Mouse (Mus musculus) cerebellum, postnatal 25 days (tissue): Measurements from ENCODE around the gene Arg2.

Experiments used
- DNase-seq, 2 experiments: peaks; one replicate each; pipeline ENCODE4 v3.0.0; 2021; ENCODE audit warnings: mixed read lengths in 2 of 2

The Arg2 gene

GRCm38 (mm10) chr12:79130299-79131177 is at the start of gene Arg2:
Gene Arg2 (plus strand): TSS chr12:79130777.
- DNase-seq, result peak; percentile 85 to 90

- DNase-seq, result peak; percentile 91 to 94
Measured at GRCm38 (mm10) chr12:79089182-79089812, 41.3 kb upstream of the Arg2 start, which contains the start of gene Pigh. Gene Pigh (minus strand): TSS chr12:79089651.

GRCm38 (mm10) chr12:79092569-79092968 is 38.0 kb upstream of the Arg2 start:
- DNase-seq, result peak; percentile 35 to 45

- peak in 1 of 2 experiments; percentile 63 for DNase-seq
Measured at GRCm38 (mm10) chr12:79097106-79097752, 33.3 kb upstream of the Arg2 start.

- no peak for DNase-seq
Measured at GRCm38 (mm10) chr12:79103773-79104172, 26.8 kb upstream of the Arg2 start.

GRCm38 (mm10) chr12:79104544-79104943 is 26.0 kb upstream of the Arg2 start:
- DNase-seq, result no peak

GRCm38 (mm10) chr12:79105312-79105711 is 25.3 kb upstream of the Arg2 start:
- DNase-seq, result no peak

- DNase-seq, result no peak
Measured at GRCm38 (mm10) chr12:79118991-79119390, 11.6 kb upstream of the Arg2 start.

GRCm38 (mm10) chr12:79122820-79123219 is 7.8 kb upstream of the Arg2 start:
- no peak for DNase-seq

- peak; percentile 21 to 31 for DNase-seq
Measured at GRCm38 (mm10) chr12:79131178-79131675, 650 bp downstream of the Arg2 start.

GRCm38 (mm10) chr12:79131706-79132460 is 1.3 kb downstream of the Arg2 start:
- DNase-seq, result peak in 1 of 2 experiments; percentile 7

- DNase-seq, result no peak
Measured at GRCm38 (mm10) chr12:79134676-79135075, 4.1 kb downstream of the Arg2 start.

GRCm38 (mm10) chr12:79135105-79135504 is 4.5 kb downstream of the Arg2 start:
- DNase-seq, result no peak

GRCm38 (mm10) chr12:79136949-79137348 is 6.4 kb downstream of the Arg2 start:
- DNase-seq, result no peak

- DNase-seq, result no peak
Measured at GRCm38 (mm10) chr12:79138999-79139398, 8.4 kb downstream of the Arg2 start.

GRCm38 (mm10) chr12:79139417-79139816 is 8.8 kb downstream of the Arg2 start:
- no peak for DNase-seq

- no peak for DNase-seq
Measured at GRCm38 (mm10) chr12:79140811-79141210, 10.2 kb downstream of the Arg2 start.

- DNase-seq, result no peak
Measured at GRCm38 (mm10) chr12:79141384-79141783, 10.8 kb downstream of the Arg2 start.

- DNase-seq, result no peak
Measured at GRCm38 (mm10) chr12:79149653-79150052, 19.1 kb downstream of the Arg2 start.

GRCm38 (mm10) chr12:79162876-79163275 is 32.3 kb downstream of the Arg2 start:
- DNase-seq, result no peak

GRCm38 (mm10) chr12:79169173-79169572 is 38.6 kb downstream of the Arg2 start:
- no peak for DNase-seq

- no peak for DNase-seq
Measured at GRCm38 (mm10) chr12:79170421-79170820, 39.8 kb downstream of the Arg2 start.
